Mouse (Mus musculus) brain, embryonic 14.5 days (tissue): ENCODE data around the gene Pfkl.

Experiments
- CTCF ChIP-seq: fragments of 200-500 bp; IDR thresholded peaks from 2 replicates; pipeline ENCODE4 v1.5.1; 2012; ENCODE audit warnings: inconsistent platforms, mild to moderate bottlenecking, moderate library complexity, borderline replicate concordance; ENCODE audit not compliant: insufficient read depth, insufficient read length; ENCODE audit errors: extremely low read depth
- POLR2A ChIP-seq: fragments of 200-500 bp; IDR thresholded peaks from 2 replicates; pipeline ENCODE4 v1.6.1; 2012; ENCODE audit warnings: mild to moderate bottlenecking, inconsistent platforms, borderline replicate concordance; ENCODE audit not compliant: poor library complexity, insufficient read depth, insufficient read length, severe bottlenecking; ENCODE audit errors: extremely low read depth

GRCm38 (mm10) chr10:78004479-78005100 lies 5.3 kb downstream of the Pfkl start:
- TF ChIP-seq POLR2A (no peak), CTCF (no peak)
